Mouse (Mus musculus) ES-E14 (cell line): ENCODE measurements around the gene Poc1a.

Experiments
- CHD2 ChIP-seq: IDR thresholded peaks from 2 replicates; pipeline ENCODE4 v1.6.1; 2014; ENCODE audit warnings: mild to moderate bottlenecking, low read depth, low read length, inconsistent platforms
- MAFK ChIP-seq: IDR thresholded peaks from 2 replicates; pipeline ENCODE4 v1.6.1; 2014; ENCODE audit warnings: mild to moderate bottlenecking, low read depth, low read length, inconsistent platforms; ENCODE audit not compliant: insufficient read depth
- ZNF384 ChIP-seq: IDR thresholded peaks from 2 replicates; pipeline ENCODE4 v1.6.1; 2012; ENCODE audit warnings: low read depth, low read length, inconsistent platforms

DNA sequence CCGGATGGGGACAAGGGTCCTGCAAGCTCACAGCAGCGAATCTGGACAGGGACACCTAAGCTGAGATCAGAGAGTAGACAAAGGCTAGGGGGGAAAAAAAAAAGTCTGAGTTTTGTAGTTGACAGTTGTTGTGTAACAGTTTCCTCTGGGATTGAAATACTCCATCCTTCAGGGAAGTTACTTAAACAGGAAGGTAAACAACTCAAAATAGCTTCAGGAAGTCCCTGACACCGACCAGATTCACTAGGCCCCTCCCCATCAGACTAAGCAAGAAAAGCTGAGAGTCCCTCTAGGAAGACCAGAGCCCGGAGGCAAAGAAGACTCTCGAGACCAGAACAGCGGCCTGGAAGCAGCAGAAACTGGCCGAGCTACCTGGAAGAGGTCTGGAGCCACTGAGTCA is 84.5 kb downstream of the Poc1a start:
- TF ChIP-seq CHD2: no peak
- TF ChIP-seq MAFK: no peak
- TF ChIP-seq ZNF384: no peak
